Mouse (Mus musculus) forebrain, embryonic 16.5 days (tissue): ENCODE data around the gene 1700015F17Rik. TPM values are rescaled to one million over a fixed set of nuclear protein-coding genes. Genes with fewer than 3 reads are reported as not detected.

Source experiments
- ATAC-seq: fragments of 200-750 bp; cut with Nextera tagmentation; 2 replicates; pipeline ENCODE4 v1.8.0; 2017; ENCODE audit warnings: mild to moderate bottlenecking, moderate library complexity
- H3K27ac ChIP-seq: fragments of 300-500 bp; sonication (generic); 2 replicates; pipeline ENCODE4 v1.5.1; 2014; ENCODE audit warnings: low read length, control low read depth
- H3K27me3 ChIP-seq: fragments of 300-500 bp; sonication (generic); replicated peaks from 2 replicates; pipeline ENCODE4 v1.6.1; 2014; ENCODE audit warnings: low read length; ENCODE audit not compliant: control insufficient read depth, insufficient read depth
- H3K36me3 ChIP-seq: fragments of 300-500 bp; sonication (generic); 2 replicates; pipeline ENCODE4 v1.6.1; 2014; ENCODE audit not compliant: control insufficient read depth, insufficient read depth
- H3K4me1 ChIP-seq: fragments of 300-500 bp; sonication (generic); replicated peaks from 2 replicates; pipeline ENCODE4 v1.6.1; 2014; ENCODE audit warnings: low read length; ENCODE audit not compliant: control insufficient read depth, insufficient read depth
- H3K4me2 ChIP-seq: fragments of 300-500 bp; sonication (generic); 2 replicates; pipeline ENCODE4 v1.6.1; 2014; ENCODE audit warnings: mild to moderate bottlenecking, low read length, control low read depth
- H3K4me3 ChIP-seq: fragments of 300-500 bp; sonication (generic); replicated peaks from 2 replicates; pipeline ENCODE4 v1.5.1; 2014; ENCODE audit warnings: mild to moderate bottlenecking, low read length, control low read depth
- H3K9ac ChIP-seq: fragments of 300-500 bp; sonication (generic); replicated peaks from 2 replicates; pipeline ENCODE4 v1.6.1; 2014; ENCODE audit warnings: low read depth, low read length, control low read depth
- H3K9me3 ChIP-seq: fragments of 300-500 bp; sonication (generic); 2 replicates; pipeline ENCODE4 v1.6.1; 2016; ENCODE audit warnings: low read length; ENCODE audit not compliant: control insufficient read depth
- WGBS: fragments of 180-500 bp; shearing (Covaris S2); extraction: QIAGEN DNeasy Blood & Tissue Kit; methylation state at CpG from one replicate; pipeline ENCODE4 v1.1.7; 2014; 5-methylcytosine and 5-hydroxymethylcytosine counted together
- polyA plus RNA-seq: library from polyadenylated mRNA; unstranded; fragments of >200 nt; fragmentation: Nextera tagmentation; extraction: Ambion mirVana; gene quantifications from 2 replicates; pipeline ENCODE4 v1.2.1, GENCODE M21; 2015

The 1700015F17Rik gene
- polyA plus RNA-seq, 1 experiment from 2014 or later = not detected

DNA sequence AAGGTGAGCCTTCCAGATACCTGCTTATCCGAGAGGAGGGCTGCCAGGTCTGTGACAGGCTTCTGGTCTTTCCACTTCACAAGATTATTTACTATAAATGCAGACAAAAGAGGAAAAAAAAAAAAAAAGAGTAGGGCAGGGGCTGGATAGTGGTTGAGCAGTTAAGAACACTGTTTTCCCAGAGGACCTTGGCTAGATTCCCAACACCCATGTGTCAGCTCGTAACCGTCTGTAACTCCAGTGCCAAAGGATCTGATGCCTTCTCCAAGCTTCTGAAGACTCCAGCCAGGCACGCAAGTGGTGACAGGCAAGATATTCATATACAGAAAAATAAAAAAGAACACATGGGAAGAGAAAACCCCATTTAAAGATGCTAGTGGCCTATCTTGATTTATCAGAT, 24.4 kb upstream of the 1700015F17Rik start:
- Histone ChIP-seq H3K4me2 (no peak overlapping the region), H3K9ac (no peak overlapping the region), H3K27me3 (no peaks in the 10 kb centered on the region; the same call in 1 of the 2 replicates), H3K27ac (no peak overlapping the region), H3K9me3 (no peaks in the 10 kb centered on the region), H3K4me3 (no peak overlapping the region), H3K4me1 (peaks cover 22% of the 10 kb centered on the region), H3K36me3 (no peaks in the 10 kb centered on the region)
- no peak for ATAC-seq
- WGBS = 48% methylated on average over 4 of the region's 4 CpGs

- Histone ChIP-seq H3K36me3 (no peaks in the 10 kb centered on the region), H3K9ac (no peak overlapping the region), H3K4me3 (no peak overlapping the region), H3K4me2 (no peak overlapping the region), H3K27ac (no peak overlapping the region), H3K9me3 (no peaks in the 10 kb centered on the region), H3K27me3 (no peaks in the 10 kb centered on the region; the same call in 1 of the 2 replicates), H3K4me1 (peaks cover 12% of the 10 kb centered on the region)
- ATAC-seq = peak; percentile 72
- WGBS = 51% methylated on average over 2 of the region's 2 CpGs
Observed at GRCm38 (mm10) chr5:5501583-5501982, 22.6 kb upstream of the 1700015F17Rik start.

- no peak overlapping the region for H3K9ac ChIP-seq
- peak; percentile 55; the same call in 1 of the 2 replicates for ATAC-seq
- H3K27ac ChIP-seq = no peak overlapping the region
- WGBS = 42% methylated on average over 3 of the region's 3 CpGs
- H3K9me3 ChIP-seq = no peaks in the 10 kb centered on the region
- peaks cover 4% of the 10 kb centered on the region; the same call in 1 of the 2 replicates for H3K27me3 ChIP-seq
- H3K4me1 ChIP-seq = no peaks in the 10 kb centered on the region; the same call in 1 of the 2 replicates
- no peaks in the 10 kb centered on the region for H3K36me3 ChIP-seq
- H3K4me3 ChIP-seq = no peak overlapping the region
- H3K4me2 ChIP-seq = no peak overlapping the region
Observed at GRCm38 (mm10) chr5:5496393-5496792, 17.4 kb upstream of the 1700015F17Rik start.

DNA sequence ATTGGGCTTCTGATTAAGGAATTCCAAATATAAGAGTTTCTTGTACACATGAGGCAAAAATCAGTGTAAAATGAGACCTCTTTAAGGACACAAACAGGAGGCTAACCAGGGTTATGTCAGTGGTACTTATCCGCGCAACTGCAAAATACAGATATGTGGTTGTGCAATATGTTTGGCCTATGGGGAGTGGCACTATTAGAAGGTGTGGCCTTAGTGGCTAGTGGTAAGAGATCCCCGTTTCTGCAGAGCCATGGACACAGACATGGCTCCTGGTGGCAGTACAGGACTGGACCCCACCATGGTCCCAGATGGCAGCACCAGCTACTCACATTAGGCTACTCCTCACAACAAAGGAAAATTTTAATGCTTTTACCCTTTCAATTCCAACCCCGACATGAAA, 16.1 kb upstream of the 1700015F17Rik start:
- H3K9me3 ChIP-seq = no peaks in the 10 kb centered on the region
- peaks cover 4% of the 10 kb centered on the region; the same call in 1 of the 2 replicates for H3K27me3 ChIP-seq
- H3K4me1 ChIP-seq = no peaks in the 10 kb centered on the region; the same call in 1 of the 2 replicates
- H3K36me3 ChIP-seq = no peaks in the 10 kb centered on the region
- H3K27ac ChIP-seq = no peak overlapping the region
- no peak for ATAC-seq
- H3K9ac ChIP-seq = no peak overlapping the region
- no peak overlapping the region for H3K4me3 ChIP-seq
- 88% methylated on average over 4 of the region's 4 CpGs for WGBS
- H3K4me2 ChIP-seq = no peak overlapping the region

DNA sequence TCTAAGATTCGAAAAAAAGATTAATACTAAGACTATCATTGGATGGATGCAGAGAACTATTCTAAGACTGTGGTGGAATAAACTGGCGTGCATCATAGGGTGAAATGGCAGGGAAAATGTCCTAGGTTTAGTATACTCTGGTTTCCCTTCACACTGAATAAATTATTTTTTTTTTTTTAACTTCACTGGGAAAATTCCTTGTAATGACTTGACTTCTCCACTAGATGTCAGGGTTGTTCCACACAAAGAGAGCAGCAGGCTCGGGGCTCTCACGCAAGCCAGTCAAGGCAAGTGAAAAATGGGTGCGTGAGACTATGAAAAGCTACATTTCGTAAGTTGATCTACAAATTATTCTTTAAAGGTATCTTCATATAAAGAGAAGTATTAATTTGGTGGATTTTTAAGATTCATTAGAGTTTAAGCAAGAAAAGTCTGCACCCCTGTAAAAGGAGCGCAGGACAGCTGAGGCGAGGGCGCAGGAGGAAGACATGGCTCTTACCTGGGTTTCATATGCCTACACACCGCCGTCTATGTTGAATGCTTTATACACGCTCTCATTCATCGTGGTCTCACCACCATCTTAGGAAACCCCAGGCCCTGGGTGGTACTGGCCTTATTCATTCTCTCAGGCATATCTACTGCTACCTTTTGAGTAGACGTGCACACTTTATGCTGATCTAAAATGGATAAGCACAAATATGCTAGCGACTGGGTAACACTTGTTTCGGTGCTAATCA, 15.5 kb upstream of the 1700015F17Rik start:
- H3K9me3 ChIP-seq = no peaks in the 10 kb centered on the region
- H3K27ac ChIP-seq = no peak overlapping the region
- H3K27me3 ChIP-seq = peaks cover 4% of the 10 kb centered on the region; the same call in 1 of the 2 replicates
- H3K4me1 ChIP-seq = no peaks in the 10 kb centered on the region; the same call in 1 of the 2 replicates
- no peak overlapping the region for H3K4me3 ChIP-seq
- peak; percentile 76 for ATAC-seq
- WGBS = 43% methylated on average over 16 of the region's 16 CpGs
- H3K36me3 ChIP-seq = no peaks in the 10 kb centered on the region
- H3K9ac ChIP-seq = no peak overlapping the region
- H3K4me2 ChIP-seq = no peak overlapping the region

- Histone ChIP-seq H3K36me3 (no peaks in the 10 kb centered on the region), H3K4me1 (no peaks in the 10 kb centered on the region; the same call in 1 of the 2 replicates), H3K9me3 (no peaks in the 10 kb centered on the region), H3K27ac (no peak overlapping the region), H3K4me2 (no peak overlapping the region), H3K4me3 (no peak overlapping the region), H3K9ac (no peak overlapping the region), H3K27me3 (peaks cover 4% of the 10 kb centered on the region; the same call in 1 of the 2 replicates)
- 91% methylated on average over 4 of the region's 4 CpGs for WGBS
- no peak for ATAC-seq
Observed at GRCm38 (mm10) chr5:5492163-5492562, 13.2 kb upstream of the 1700015F17Rik start.

GRCm38 (mm10) chr5:5486071-5486470, 7.1 kb upstream of the 1700015F17Rik start:
- WGBS = 51% methylated on average over 3 of the region's 3 CpGs
- H3K4me1 ChIP-seq = no peaks in the 10 kb centered on the region
- H3K27me3 ChIP-seq = no peaks in the 10 kb centered on the region
- no peak overlapping the region for H3K4me2 ChIP-seq
- no peak for ATAC-seq
- H3K36me3 ChIP-seq = no peaks in the 10 kb centered on the region
- no peak overlapping the region for H3K9ac ChIP-seq
- no peak overlapping the region for H3K27ac ChIP-seq
- no peak overlapping the region for H3K4me3 ChIP-seq
- H3K9me3 ChIP-seq = no peaks in the 10 kb centered on the region

GRCm38 (mm10) chr5:5483254-5483858, 4.4 kb upstream of the 1700015F17Rik start:
- Histone ChIP-seq H3K4me3 (no peak overlapping the region), H3K36me3 (no peaks in the 10 kb centered on the region), H3K9me3 (no peaks in the 10 kb centered on the region), H3K9ac (no peak overlapping the region), H3K4me2 (no peak overlapping the region), H3K27me3 (no peaks in the 10 kb centered on the region), H3K27ac (no peak overlapping the region), H3K4me1 (no peaks in the 10 kb centered on the region)
- no peak for ATAC-seq
- WGBS = 82% methylated on average over 9 of the region's 9 CpGs

DNA sequence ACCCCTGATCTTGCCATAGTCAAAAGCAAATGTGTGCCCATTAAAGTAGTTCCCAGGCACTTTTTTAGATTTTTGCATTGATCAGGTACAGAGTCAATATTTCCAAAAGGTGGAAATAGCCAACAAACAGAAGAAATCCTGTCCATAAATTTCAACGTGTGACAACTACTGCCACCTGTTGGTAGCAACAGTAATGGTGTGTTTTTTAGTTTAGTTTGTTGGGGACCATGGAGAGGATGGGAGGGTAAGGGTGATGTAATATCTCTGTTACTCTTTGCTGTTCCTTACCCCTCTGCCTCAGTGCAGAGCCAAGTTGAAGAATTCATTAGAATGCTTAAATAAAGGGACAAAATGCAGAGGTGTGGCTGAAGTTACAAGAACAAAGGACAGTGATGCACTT, 2.7 kb upstream of the 1700015F17Rik start:
- 5% methylated on average over 1 of the region's 1 CpGs for WGBS
- no peak overlapping the region for H3K9ac ChIP-seq
- ATAC-seq = peak; percentile 47; the same call in 1 of the 2 replicates
- H3K9me3 ChIP-seq = no peaks in the 10 kb centered on the region
- no peak overlapping the region for H3K27ac ChIP-seq
- no peak overlapping the region for H3K4me3 ChIP-seq
- H3K36me3 ChIP-seq = no peaks in the 10 kb centered on the region
- H3K4me2 ChIP-seq = no peak overlapping the region
- H3K27me3 ChIP-seq = no peaks in the 10 kb centered on the region
- H3K4me1 ChIP-seq = no peaks in the 10 kb centered on the region
